Mouse (Mus musculus): ENCODE data around the gene Adgrd1.

DNA sequence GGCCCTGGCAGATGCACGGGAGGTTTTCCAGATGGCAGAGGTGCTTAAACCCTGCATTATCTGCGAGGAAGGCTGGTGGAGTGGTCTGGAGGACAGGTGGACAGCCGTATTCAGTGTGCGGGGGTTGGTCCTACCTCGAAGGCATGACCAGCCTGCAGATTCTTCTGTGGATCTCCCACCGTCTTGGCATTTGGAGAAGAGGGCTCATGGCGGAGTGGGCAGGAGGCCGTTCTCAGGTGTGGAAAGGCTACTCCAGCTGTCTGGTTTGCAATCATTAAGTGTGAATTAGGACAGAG is 32.8 kb upstream of the Adgrd1 start:
- TF ChIP-seq CHD2 (IDR thresholded peaks at IDR 0.05; ENCODE audit: low read length) = no peak
- TF ChIP-seq CTCF (conservative IDR thresholded peaks at IDR 0.05 in 1 of 2, IDR thresholded peaks at IDR 0.05 in 1 of 2; ENCODE audit: low read depth in 2 of 2, low read length in 2 of 2) = no peak
- no peak for TF ChIP-seq POLR2A (IDR thresholded peaks at IDR 0.05; ENCODE audit: low read depth, low read length)
- no peak for TF ChIP-seq HCFC1 (IDR thresholded peaks at IDR 0.05; ENCODE audit: low read depth, low read length)
- TF ChIP-seq UBTF (IDR thresholded peaks at IDR 0.05; ENCODE audit: low read depth, low read length) = no peak
- no peak for TF ChIP-seq ZKSCAN1 (IDR thresholded peaks at IDR 0.05; ENCODE audit: borderline replicate concordance, low read depth, low read length)
